Mouse (Mus musculus) cerebellum, adult 2 months (tissue): Measurements from ENCODE around the gene Fgfr3.

Source experiments
- CTCF ChIP-seq: fragments of 200-500 bp; IDR thresholded peaks from 2 replicates; pipeline ENCODE4 v1.5.1; 2011; ENCODE audit warnings: low read depth, mild to moderate bottlenecking, control low read depth, low read length, moderate library complexity, borderline replicate concordance; ENCODE audit not compliant: insufficient read depth
- POLR2A ChIP-seq: fragments of 200-500 bp; IDR thresholded peaks from 2 replicates; pipeline ENCODE4 v1.6.1; 2011; ENCODE audit warnings: low read length, control low read depth, borderline replicate concordance; ENCODE audit not compliant: insufficient read depth

- TF ChIP-seq CTCF (no peak), POLR2A (no peak)
Measured at GRCm38 (mm10) chr5:33716467-33716866, 5.0 kb upstream of the Fgfr3 start.
